Mouse (Mus musculus) lung, postnatal 0 days (tissue): ENCODE measurements at regions not wholly inside any gene's neighbourhood (a gene's known extent, or its start where the extent isn't known, plus 50 kb on each side); places are given as distances from the start of the nearest gene placed in this dataset.

Experiments used
- ATAC-seq: fragments of 200-750 bp; cut with Nextera tagmentation; 2 replicates; pipeline ENCODE4 v1.8.0; 2017; ENCODE audit warnings: moderate library complexity
- DNase-seq: peaks from one replicate; pipeline ENCODE4 v3.0.0-alpha.2; 2016; ENCODE audit warnings: low spot score
- H3K27ac ChIP-seq: fragments of 300-500 bp; sonication (generic); 2 replicates; pipeline ENCODE4 v1.5.1; 2014; ENCODE audit warnings: antibody characterized with exemption, mild to moderate bottlenecking, low read length, mixed read lengths
- H3K27me3 ChIP-seq: fragments of 300-500 bp; sonication (generic); replicated peaks from 2 replicates; pipeline ENCODE4 v1.6.1; 2014; ENCODE audit warnings: low read length, mixed read lengths; ENCODE audit not compliant: insufficient read depth
- H3K36me3 ChIP-seq: fragments of 300-500 bp; sonication (generic); 2 replicates; pipeline ENCODE4 v1.6.1; 2014; ENCODE audit warnings: low read length, mixed read lengths; ENCODE audit not compliant: insufficient read depth
- H3K4me1 ChIP-seq: fragments of 300-500 bp; sonication (generic); 2 replicates; pipeline ENCODE4 v1.6.1; 2014; ENCODE audit warnings: antibody characterized with exemption, low read depth, low read length, mixed read lengths; ENCODE audit not compliant: insufficient read depth
- H3K4me2 ChIP-seq: fragments of 300-500 bp; sonication (generic); replicated peaks from 2 replicates; pipeline ENCODE4 v1.6.1; 2014; ENCODE audit warnings: low read depth, mild to moderate bottlenecking, low read length, moderate library complexity, mixed read lengths
- H3K4me3 ChIP-seq: fragments of 300-500 bp; sonication (generic); 2 replicates; pipeline ENCODE4 v1.5.1; 2014; ENCODE audit warnings: low read depth, low read length
- H3K9ac ChIP-seq: fragments of 300-500 bp; sonication (generic); replicated peaks from 2 replicates; pipeline ENCODE4 v1.6.1; 2014; ENCODE audit warnings: low read depth, mild to moderate bottlenecking
- H3K9me3 ChIP-seq: fragments of 300-500 bp; sonication (generic); 2 replicates; pipeline ENCODE4 v1.6.1; 2016; ENCODE audit warnings: low read length, mixed read lengths
- CTCF ChIP-seq: IDR thresholded peaks from 2 replicates; pipeline ENCODE4 v1.5.1; 2016; ENCODE audit warnings: antibody characterized with exemption, mild to moderate bottlenecking
- EP300 ChIP-seq: IDR thresholded peaks from 2 replicates; pipeline ENCODE4 v1.6.1; 2016; ENCODE audit warnings: antibody characterized with exemption, mild to moderate bottlenecking, control low read depth
- WGBS: fragments of 180-500 bp; shearing (Covaris S2); extraction: QIAGEN DNeasy Blood & Tissue Kit; methylation state at CpG from one replicate; pipeline ENCODE4 v1.1.7; 2014; 5-methylcytosine and 5-hydroxymethylcytosine counted together

DNA sequence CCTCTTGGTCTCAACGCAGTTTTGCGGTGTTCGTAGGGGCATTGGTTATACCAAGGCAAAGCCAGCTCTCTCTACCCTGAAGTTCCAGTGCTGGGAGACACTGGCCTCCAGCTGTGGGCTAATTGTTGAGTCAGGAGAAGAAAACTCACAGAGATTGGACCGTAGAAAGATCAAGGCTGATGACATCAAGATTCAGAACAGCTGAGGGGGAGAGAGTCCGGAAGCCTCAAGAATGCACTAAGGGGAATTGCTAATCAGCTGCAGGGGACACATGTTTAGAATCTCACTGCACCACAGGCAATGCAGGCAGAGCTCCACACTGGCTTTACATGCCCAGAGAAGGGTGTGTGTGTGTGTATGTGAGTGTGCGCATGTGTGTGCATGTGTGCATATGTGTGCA lies 59.6 kb upstream of the Prickle1 start:
- Histone ChIP-seq H3K4me1 (no peaks in the 10 kb centered on the region), H3K9me3 (no peaks in the 10 kb centered on the region), H3K27me3 (no peaks in the 10 kb centered on the region), H3K36me3 (no peaks in the 10 kb centered on the region), H3K9ac (no peak overlapping the region), H3K27ac (no peak overlapping the region), H3K4me2 (no peak overlapping the region), H3K4me3 (no peak overlapping the region)
- WGBS = 94% methylated on average over 6 of the region's 6 CpGs
- DNase-seq = no peak
- no peak for TF ChIP-seq EP300
- TF ChIP-seq CTCF = no peak
- ATAC-seq = no peak

- no peak for ATAC-seq
- DNase-seq = no peak
- Histone ChIP-seq H3K4me3 (no peak overlapping the region), H3K4me2 (no peak overlapping the region), H3K36me3 (no peaks in the 10 kb centered on the region), H3K9ac (no peak overlapping the region), H3K9me3 (no peaks in the 10 kb centered on the region), H3K27ac (no peak overlapping the region), H3K4me1 (no peaks in the 10 kb centered on the region), H3K27me3 (no peaks in the 10 kb centered on the region)
- TF ChIP-seq EP300 (no peak), CTCF (no peak)
- WGBS = 88% methylated on average over 1 of the region's 1 CpGs
Measured at GRCm38 (mm10) chr15:93653378-93653777, 57.7 kb upstream of the Prickle1 start.

DNA sequence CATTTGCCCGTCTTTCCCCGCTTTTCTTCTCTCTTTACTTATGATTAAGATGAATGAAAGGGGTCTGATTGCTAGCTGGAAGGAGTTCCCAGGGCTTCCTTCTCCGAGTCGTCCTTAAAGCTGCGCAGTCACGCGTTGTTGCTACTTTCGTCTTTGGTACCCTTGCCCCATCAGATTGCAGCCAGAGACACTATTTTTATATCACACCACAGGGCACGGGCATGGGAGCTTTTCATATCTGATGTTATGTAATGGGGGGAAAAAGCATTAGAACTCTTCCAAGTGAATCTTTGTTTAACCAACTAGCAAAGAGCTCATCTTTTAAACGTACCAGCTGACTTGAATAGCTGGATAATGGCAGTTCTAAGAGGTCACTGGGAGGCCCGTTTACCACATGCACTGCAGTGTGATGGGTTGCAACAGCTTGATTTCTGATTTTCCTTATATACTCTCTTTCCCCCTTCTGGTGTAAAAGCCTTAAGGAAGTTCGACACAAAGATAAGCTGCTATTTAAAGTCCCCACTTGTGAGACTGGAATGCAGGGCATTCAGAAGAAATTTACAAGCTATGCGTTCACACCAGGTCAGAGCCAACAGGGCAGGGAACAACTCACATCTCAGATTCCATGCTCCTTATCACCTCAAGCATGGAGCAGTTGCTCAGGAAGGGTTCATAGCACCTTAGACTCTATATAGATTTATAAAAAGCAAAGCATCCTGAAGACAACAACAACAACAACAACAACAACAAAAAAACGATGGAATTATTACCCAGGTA lies 55.5 kb upstream of the Prickle1 start:
- TF ChIP-seq CTCF (0 out of 2 replicates have a peak, but pooled peaks have one; percentile 10), EP300 (peak; percentile 66)
- 53% methylated on average over 14 of the region's 14 CpGs for WGBS

GRCm38 (mm10) chr15:93650009-93650522 lies 54.4 kb upstream of the Prickle1 start:
- Histone ChIP-seq H3K4me1 (no peaks in the 10 kb centered on the region), H3K9me3 (no peaks in the 10 kb centered on the region), H3K9ac (no peak overlapping the region), H3K27me3 (no peaks in the 10 kb centered on the region), H3K4me2 (no peak overlapping the region), H3K36me3 (no peaks in the 10 kb centered on the region), H3K4me3 (no peak overlapping the region), H3K27ac (no peak overlapping the region)
- DNase-seq (no peak), ATAC-seq (no peak)
- no peak for TF ChIP-seq EP300
- TF ChIP-seq CTCF = no peak
- WGBS = 100% methylated on average over 2 of the region's 2 CpGs

More for the DNA sequence above, 55.5 kb upstream of the Prickle1 start:
- Histone ChIP-seq H3K9ac (no peak overlapping the region), H3K27me3 (no peaks in the 10 kb centered on the region), H3K4me2 (no peak overlapping the region), H3K4me3 (no peak overlapping the region), H3K9me3 (no peaks in the 10 kb centered on the region), H3K36me3 (no peaks in the 10 kb centered on the region), H3K27ac (no peak overlapping the region), H3K4me1 (no peaks in the 10 kb centered on the region)
- ATAC-seq (peak; percentile 48), DNase-seq (peak; percentile 37)

DNA sequence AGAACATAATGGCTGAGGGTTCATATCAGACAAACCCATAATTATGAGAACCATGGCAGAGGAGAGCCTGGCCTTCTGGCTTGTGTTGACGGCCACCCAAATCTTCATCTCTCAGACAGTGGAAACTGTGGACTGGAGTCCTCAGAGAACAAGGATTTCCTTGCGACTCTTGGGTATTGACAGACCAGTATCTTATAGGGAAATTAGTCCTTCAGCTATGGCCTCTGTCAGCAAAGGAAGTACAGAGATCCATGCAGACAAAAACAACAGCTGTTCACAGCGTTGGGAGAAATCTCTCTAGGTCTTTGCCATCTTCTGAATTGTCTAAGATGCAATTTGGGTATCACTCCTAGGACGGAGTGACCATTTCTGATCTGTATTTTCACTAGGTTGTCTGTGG lies 53.0 kb upstream of the Prickle1 start:
- no peak overlapping the region for H3K4me2 ChIP-seq
- DNase-seq = no peak
- TF ChIP-seq EP300 (no peak), CTCF (no peak)
- no peak overlapping the region for H3K4me3 ChIP-seq
- H3K36me3 ChIP-seq = no peaks in the 10 kb centered on the region
- no peak for ATAC-seq
- H3K9ac ChIP-seq = no peak overlapping the region
- 72% methylated on average over 4 of the region's 4 CpGs for WGBS
- H3K9me3 ChIP-seq = no peaks in the 10 kb centered on the region
- no peaks in the 10 kb centered on the region for H3K4me1 ChIP-seq
- no peak overlapping the region for H3K27ac ChIP-seq
- no peaks in the 10 kb centered on the region for H3K27me3 ChIP-seq

DNA sequence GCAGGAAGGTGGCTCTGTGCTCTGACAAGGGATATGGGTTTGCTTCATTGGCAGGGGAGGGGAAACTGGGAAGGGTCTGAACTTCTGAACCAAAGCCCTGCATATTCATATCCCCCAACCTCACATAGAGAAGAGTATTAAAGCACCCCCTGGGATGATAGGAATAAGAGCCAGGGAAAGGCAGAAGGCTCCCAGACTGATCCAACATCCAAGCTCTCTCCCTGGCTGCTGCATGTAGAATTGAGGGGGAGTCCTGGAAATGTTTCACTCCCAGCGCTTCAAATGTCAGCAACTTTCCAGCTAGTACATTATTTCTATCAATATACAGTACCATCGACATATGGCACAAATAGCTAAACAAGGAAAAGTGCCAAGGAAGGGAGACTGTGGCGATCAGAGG lies 51.1 kb upstream of the Prickle1 start:
- no peak for TF ChIP-seq EP300
- TF ChIP-seq CTCF = no peak

More for the DNA sequence above, 51.1 kb upstream of the Prickle1 start:
- Histone ChIP-seq H3K36me3 (no peaks in the 10 kb centered on the region), H3K4me2 (no peak overlapping the region), H3K27ac (no peak overlapping the region), H3K4me3 (no peak overlapping the region), H3K4me1 (no peaks in the 10 kb centered on the region), H3K27me3 (no peaks in the 10 kb centered on the region), H3K9me3 (no peaks in the 10 kb centered on the region), H3K9ac (no peak overlapping the region)
- no peak for DNase-seq
- WGBS = 86% methylated on average over 3 of the region's 3 CpGs
- no peak for ATAC-seq
